Mouse (Mus musculus): ENCODE measurements around the gene Gm19684. TPM values are rescaled to one million over a fixed set of nuclear protein-coding genes. Genes with fewer than 3 reads are reported as not detected.
"Not testable (repeated sequence)": the region's sequence is repeated elsewhere in the genome, so short reads cannot be mapped to it uniquely, and the experiment has no call there.

Gm19684 gene
- polyA plus RNA-seq, 1 experiment from 2014 or later, result 0.29 TPM

DNA sequence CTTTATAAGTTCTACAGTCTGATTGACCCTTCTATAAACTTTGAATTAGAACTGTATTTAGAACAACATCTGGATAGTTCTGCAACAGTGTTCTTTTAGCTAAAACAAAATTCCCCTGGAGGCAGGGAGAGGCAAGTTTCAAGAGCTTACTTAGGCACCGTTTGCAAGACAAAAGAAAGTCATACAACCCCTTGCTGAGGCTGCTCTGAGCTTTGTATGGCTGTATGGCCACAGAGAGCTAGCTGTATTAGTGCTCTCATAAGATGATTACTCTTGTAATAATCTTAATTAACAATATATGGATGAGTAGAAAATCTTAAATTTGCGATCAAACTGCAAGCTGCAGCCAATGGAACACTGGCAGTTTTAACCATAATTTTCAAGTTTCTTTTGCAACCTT is 21.9 kb upstream of the Gm19684 start:
- H3K9ac ChIP-seq (ENCODE audit: low read depth, low read length); H3K9me3 ChIP-seq (ENCODE audit: control insufficient read depth, low read length); H3K27me3 ChIP-seq (replicated peaks; ENCODE audit: control insufficient read depth, insufficient read depth, low read length); ATAC-seq; H3K27ac ChIP-seq (ENCODE audit: low read length); H3K4me1 ChIP-seq (ENCODE audit: control insufficient read depth, insufficient read depth, low read length); H3K36me3 ChIP-seq (ENCODE audit: control insufficient read depth, insufficient read depth, low read length); H3K4me3 ChIP-seq (ENCODE audit: low read length); H3K4me2 ChIP-seq (ENCODE audit: low read depth, low read length): not testable (repeated sequence)
- WGBS, result 70% methylated on average over 2 of the region's 2 CpGs

DNA sequence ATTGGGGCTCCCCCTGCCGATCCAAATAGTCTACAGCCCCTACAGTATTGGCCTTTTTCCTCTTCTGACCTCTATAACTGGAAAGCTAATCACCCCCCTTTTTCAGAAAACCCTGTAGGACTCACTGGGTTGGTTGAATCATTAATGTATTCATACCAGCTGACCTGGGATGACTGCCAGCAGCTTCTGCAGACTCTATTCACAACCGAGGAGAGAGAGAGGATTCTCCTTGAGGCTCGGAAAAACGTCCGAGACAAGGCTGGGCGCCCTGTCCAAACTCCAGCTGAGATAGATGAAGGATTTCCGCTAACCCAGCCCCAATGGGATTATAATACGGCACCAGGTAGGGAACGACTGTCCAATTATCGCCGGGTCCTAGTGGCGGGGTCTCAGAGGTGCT is 19.4 kb upstream of the Gm19684 start:
- H3K9ac ChIP-seq (ENCODE audit: low read depth, low read length); H3K27me3 ChIP-seq (replicated peaks; ENCODE audit: control insufficient read depth, insufficient read depth, low read length); H3K4me3 ChIP-seq (ENCODE audit: low read length); H3K9me3 ChIP-seq (ENCODE audit: control insufficient read depth, low read length); H3K4me1 ChIP-seq (ENCODE audit: control insufficient read depth, insufficient read depth, low read length); H3K4me2 ChIP-seq (ENCODE audit: low read depth, low read length); H3K27ac ChIP-seq (ENCODE audit: low read length); H3K36me3 ChIP-seq (ENCODE audit: control insufficient read depth, insufficient read depth, low read length); ATAC-seq: not testable (repeated sequence)
- 92% methylated on average over 11 of the region's 12 CpGs for WGBS

DNA sequence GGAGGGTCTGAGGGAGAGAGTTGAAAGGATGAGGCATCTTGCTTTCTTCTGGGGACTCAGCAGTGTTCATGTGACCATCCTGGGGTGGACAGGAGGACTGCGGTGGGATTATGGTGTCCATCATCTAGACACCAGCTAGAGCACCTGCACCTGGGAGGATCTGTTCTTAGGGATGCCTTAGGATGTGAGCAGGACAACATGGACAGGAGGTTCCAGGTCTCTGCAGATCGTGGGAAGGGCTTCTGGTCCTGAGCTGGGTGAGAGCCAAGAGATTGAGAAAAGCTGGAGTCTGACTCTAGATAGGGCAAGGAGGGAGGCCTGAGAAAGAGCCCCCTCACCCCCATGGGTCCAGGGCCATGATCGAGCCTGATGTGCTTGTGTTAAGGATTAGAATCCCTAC is 11.3 kb upstream of the Gm19684 start:
- H3K27ac ChIP-seq (ENCODE audit: low read length); H3K4me1 ChIP-seq (ENCODE audit: control insufficient read depth, insufficient read depth, low read length); H3K4me3 ChIP-seq (ENCODE audit: low read length); H3K9ac ChIP-seq (ENCODE audit: low read depth, low read length); ATAC-seq; H3K9me3 ChIP-seq (ENCODE audit: control insufficient read depth, low read length); H3K36me3 ChIP-seq (ENCODE audit: control insufficient read depth, insufficient read depth, low read length); H3K4me2 ChIP-seq (ENCODE audit: low read depth, low read length): not testable (repeated sequence)
- WGBS, result 49% methylated on average over 3 of the region's 3 CpGs
- peaks cover 13% of the 10 kb centered on the region; the same call in 1 of the 2 replicates for H3K27me3 ChIP-seq (replicated peaks; ENCODE audit: control insufficient read depth, insufficient read depth, low read length)

DNA sequence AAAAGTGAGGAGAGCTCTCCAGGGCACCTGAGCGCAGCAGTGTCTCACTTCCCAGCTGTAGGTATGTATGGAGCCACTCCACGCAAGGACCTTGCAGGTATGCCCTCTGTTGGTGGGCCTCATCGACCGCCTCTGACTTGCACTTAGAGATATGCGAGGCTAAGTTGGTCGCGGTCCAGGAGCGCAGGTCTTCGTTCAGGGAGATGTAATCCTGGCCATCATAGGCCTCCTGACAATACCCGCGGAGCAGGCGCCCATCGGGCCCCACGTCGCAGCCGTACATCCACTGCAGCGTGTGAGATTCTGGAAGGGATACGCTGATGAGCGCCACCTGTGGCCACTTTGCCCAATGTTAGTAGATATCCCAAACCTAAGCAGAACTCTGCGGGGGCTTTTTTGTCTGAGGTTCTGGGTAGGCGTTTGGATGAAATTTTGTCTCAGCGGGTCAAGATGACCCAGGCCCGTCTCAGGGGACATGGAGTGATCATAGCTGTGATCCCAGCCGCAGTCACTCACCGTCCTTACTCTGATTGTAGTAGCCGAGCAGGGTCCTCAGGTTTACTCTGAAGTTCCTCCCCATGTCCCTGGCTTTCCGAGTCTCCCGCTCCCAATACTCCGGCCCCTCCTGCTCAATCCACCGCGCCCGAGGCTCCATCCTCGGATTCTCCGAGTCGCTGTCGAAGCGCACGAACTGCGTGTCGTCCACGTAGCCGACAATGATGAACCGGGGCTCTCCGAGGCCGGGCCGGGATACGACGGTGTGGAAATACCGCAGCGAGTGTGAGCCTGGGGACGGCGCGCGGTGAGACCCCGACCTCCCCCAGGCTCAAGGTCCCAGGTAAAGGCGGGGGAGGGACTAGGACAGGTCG is 10.6 kb upstream of the Gm19684 start:
- not testable (repeated sequence) for H3K27ac ChIP-seq (ENCODE audit: low read length); H3K36me3 ChIP-seq (ENCODE audit: control insufficient read depth, insufficient read depth, low read length); H3K4me1 ChIP-seq (ENCODE audit: control insufficient read depth, insufficient read depth, low read length); H3K9me3 ChIP-seq (ENCODE audit: control insufficient read depth, low read length)
- Histone ChIP-seq H3K27me3 (replicated peaks; ENCODE audit: control insufficient read depth, insufficient read depth, low read length) (peaks cover 13% of the 10 kb centered on the region; the same call in 1 of the 2 replicates), H3K4me2 (ENCODE audit: low read depth, low read length) (peak overlapping the region; percentile 91), H3K4me3 (ENCODE audit: low read length) (peak overlapping the region; percentile 48), H3K9ac (ENCODE audit: low read depth, low read length) (0 out of 2 replicates have a peak overlapping the region, but pooled peaks have one; percentile 40)
- ATAC-seq, result peak; percentile 74
- under 1% methylated on average over 57 of the region's 57 CpGs for WGBS

DNA sequence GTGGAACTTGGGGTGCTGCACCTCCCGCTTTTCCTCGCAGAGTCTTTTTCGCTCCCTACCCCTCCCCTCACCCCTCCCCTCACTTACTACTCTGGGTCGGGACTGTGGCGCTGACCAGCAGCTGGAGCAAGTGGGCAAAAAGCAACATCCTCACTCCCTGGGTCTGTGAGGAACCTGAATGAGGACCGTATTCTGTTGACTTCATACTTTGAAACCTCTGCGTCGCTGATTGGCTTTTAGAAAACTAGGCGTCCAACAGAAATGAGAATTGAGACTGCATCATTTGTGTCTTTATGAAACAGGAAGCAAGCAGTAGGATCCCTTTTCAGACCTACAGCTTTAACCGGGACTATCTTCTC is 10.0 kb upstream of the Gm19684 start:
- 2% methylated on average over 10 of the region's 10 CpGs for WGBS
- not testable (repeated sequence) for H3K36me3 ChIP-seq (ENCODE audit: control insufficient read depth, insufficient read depth, low read length); H3K9me3 ChIP-seq (ENCODE audit: control insufficient read depth, low read length); H3K4me1 ChIP-seq (ENCODE audit: control insufficient read depth, insufficient read depth, low read length); H3K27ac ChIP-seq (ENCODE audit: low read length)
- H3K4me3 ChIP-seq (ENCODE audit: low read length), result peak overlapping the region; percentile 48
- peaks cover 13% of the 10 kb centered on the region; the same call in 1 of the 2 replicates for H3K27me3 ChIP-seq (replicated peaks; ENCODE audit: control insufficient read depth, insufficient read depth, low read length)
- H3K9ac ChIP-seq (ENCODE audit: low read depth, low read length), result 0 out of 2 replicates have a peak overlapping the region, but pooled peaks have one; percentile 40
- peak overlapping the region; percentile 91 for H3K4me2 ChIP-seq (ENCODE audit: low read depth, low read length)
- ATAC-seq, result peak; percentile 37

DNA sequence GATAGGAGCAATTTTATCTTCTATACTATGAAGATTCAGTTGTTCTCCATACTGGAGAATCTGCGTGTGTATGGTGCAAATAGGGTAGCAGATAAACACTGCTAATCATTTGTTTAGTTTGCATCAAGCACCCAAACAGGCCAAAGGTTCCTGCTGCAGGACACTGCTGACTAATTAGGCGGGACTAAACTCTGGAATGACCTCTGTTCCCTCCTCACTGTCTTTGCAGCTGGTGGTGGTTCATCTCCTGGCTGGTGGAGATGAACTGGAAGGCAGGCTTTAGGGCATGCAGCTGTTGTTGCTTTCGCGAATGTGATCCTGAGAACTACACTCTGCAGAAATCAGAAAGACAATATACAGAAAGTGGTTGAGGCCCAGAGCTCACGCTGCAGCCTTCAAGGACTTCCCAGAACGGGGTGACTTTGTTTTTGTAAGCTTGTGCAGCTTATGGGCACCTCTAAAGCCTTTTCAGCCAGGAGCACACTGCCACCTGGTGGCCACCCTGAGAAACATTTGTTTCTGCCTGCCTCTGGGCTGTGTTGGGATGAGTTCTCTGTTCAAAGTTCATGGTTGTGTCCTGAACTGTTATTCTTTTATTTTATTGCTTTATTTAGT is 7.4 kb upstream of the Gm19684 start:
- H3K27me3 ChIP-seq (replicated peaks; ENCODE audit: control insufficient read depth, insufficient read depth, low read length), result peaks cover 11% of the 10 kb centered on the region; the same call in 1 of the 2 replicates
- H3K9ac ChIP-seq (ENCODE audit: low read depth, low read length); H3K27ac ChIP-seq (ENCODE audit: low read length); H3K36me3 ChIP-seq (ENCODE audit: control insufficient read depth, insufficient read depth, low read length); H3K4me2 ChIP-seq (ENCODE audit: low read depth, low read length); H3K4me3 ChIP-seq (ENCODE audit: low read length); H3K9me3 ChIP-seq (ENCODE audit: control insufficient read depth, low read length); H3K4me1 ChIP-seq (ENCODE audit: control insufficient read depth, insufficient read depth, low read length): not testable (repeated sequence)
- WGBS, result 18% methylated on average over 6 of the region's 6 CpGs
- peak; percentile 58; the same call in 1 of the 2 replicates for ATAC-seq

DNA sequence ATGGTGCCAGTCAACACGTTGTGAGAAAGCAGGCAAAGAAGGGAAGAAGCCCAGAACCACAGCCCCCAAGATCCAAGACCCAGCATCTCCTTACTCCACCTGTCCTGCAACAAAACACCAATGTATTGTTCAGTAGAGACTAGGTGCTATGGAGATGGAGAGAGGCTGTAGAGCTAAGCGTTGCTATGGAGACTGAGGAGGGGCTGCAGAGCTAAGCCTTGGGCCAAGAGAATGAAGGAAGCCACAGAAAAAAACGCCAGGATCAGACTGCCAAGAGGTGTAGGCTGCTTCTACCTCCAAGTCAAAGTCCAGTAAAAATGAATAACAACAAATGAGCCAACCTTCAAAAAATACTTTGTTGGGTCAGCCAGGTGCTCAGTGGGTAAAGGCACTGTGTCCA is 4.9 kb upstream of the Gm19684 start:
- ATAC-seq; H3K9ac ChIP-seq (ENCODE audit: low read depth, low read length); H3K27ac ChIP-seq (ENCODE audit: low read length); H3K9me3 ChIP-seq (ENCODE audit: control insufficient read depth, low read length); H3K4me3 ChIP-seq (ENCODE audit: low read length); H3K36me3 ChIP-seq (ENCODE audit: control insufficient read depth, insufficient read depth, low read length); H3K27me3 ChIP-seq (replicated peaks; ENCODE audit: control insufficient read depth, insufficient read depth, low read length); H3K4me2 ChIP-seq (ENCODE audit: low read depth, low read length); H3K4me1 ChIP-seq (ENCODE audit: control insufficient read depth, insufficient read depth, low read length): not testable (repeated sequence)
- WGBS, result 35% methylated on average over 3 of the region's 3 CpGs

DNA sequence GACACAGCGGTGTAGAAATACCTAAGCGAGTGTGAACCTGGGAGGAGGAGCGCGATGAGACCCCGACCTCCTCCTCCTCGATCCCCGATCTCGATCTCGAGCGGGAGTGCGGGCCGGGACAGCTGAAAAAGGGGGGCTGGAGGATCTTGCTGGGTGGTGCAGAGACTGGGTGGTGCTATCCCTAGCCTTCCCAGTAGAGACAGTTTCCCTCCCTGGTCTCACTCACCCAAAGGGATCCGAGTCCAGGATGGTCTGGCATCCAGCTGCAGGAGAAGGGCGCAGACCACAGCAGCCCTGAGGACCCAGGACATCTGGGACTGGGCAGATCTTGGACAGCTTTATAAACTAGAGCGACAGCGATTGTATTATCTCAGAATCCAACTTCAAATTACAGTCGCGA is 639 bp upstream of the Gm19684 start:
- not testable (repeated sequence) for H3K9ac ChIP-seq (ENCODE audit: low read depth, low read length)
- H3K4me2 ChIP-seq (ENCODE audit: low read depth, low read length), result peak overlapping the region; percentile 43
- peak; percentile 72 for ATAC-seq

DNA sequence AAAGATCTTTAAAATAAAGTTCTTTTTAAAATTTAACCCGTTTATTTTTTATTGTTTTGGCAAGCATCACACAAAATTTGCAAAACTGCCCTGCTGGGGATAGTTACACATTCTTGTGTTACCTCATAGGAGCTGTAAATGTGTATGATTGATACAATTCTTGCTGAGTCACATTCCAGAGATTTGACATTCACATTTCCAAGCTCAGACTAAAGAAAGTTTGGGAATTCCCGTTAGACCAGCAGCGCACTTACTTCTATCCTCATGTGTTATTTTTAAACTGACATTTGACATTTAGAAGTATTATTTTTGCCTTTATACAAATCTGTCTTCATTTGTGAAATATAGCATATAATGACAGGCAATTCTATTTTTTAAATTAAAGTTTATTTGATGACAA is 2.6 kb downstream of the Gm19684 start:
- 66% methylated on average over 3 of the region's 3 CpGs for WGBS
- not testable (repeated sequence) for H3K9ac ChIP-seq (ENCODE audit: low read depth, low read length)

More for the DNA sequence above, 639 bp upstream of the Gm19684 start:
- H3K36me3 ChIP-seq (ENCODE audit: control insufficient read depth, insufficient read depth, low read length); H3K27me3 ChIP-seq (replicated peaks; ENCODE audit: control insufficient read depth, insufficient read depth, low read length); H3K4me1 ChIP-seq (ENCODE audit: control insufficient read depth, insufficient read depth, low read length); H3K9me3 ChIP-seq (ENCODE audit: control insufficient read depth, low read length); H3K27ac ChIP-seq (ENCODE audit: low read length): not testable (repeated sequence)
- WGBS, result 15% methylated on average over 18 of the region's 18 CpGs
- peak overlapping the region; percentile 4 for H3K4me3 ChIP-seq (ENCODE audit: low read length)

More for the DNA sequence above, 2.6 kb downstream of the Gm19684 start:
- ATAC-seq; H3K36me3 ChIP-seq (ENCODE audit: control insufficient read depth, insufficient read depth, low read length); H3K4me2 ChIP-seq (ENCODE audit: low read depth, low read length); H3K9me3 ChIP-seq (ENCODE audit: control insufficient read depth, low read length); H3K4me1 ChIP-seq (ENCODE audit: control insufficient read depth, insufficient read depth, low read length); H3K27ac ChIP-seq (ENCODE audit: low read length); H3K27me3 ChIP-seq (replicated peaks; ENCODE audit: control insufficient read depth, insufficient read depth, low read length); H3K4me3 ChIP-seq (ENCODE audit: low read length): not testable (repeated sequence)

Data from intestine, embryonic 16.5 days (tissue).